Mouse (Mus musculus) CH12.LX (cell line): ENCODE measurements around the gene Pde4dip. TPM values are rescaled to one million over a fixed set of nuclear protein-coding genes. Genes with fewer than 3 reads are reported as not detected.

ENCODE experiments used
- DNase-seq: peaks from one replicate; pipeline ENCODE4 v3.0.0-alpha.2; 2013; ENCODE audit errors: extremely low read depth
- H3K27ac ChIP-seq: 2 replicates; pipeline ENCODE4 v1.5.1; 2012; ENCODE audit warnings: low read depth, mild to moderate bottlenecking, control low read depth, moderate library complexity; ENCODE audit not compliant: insufficient read depth
- H3K27me3 ChIP-seq: replicated peaks from 2 replicates; pipeline ENCODE3; 2012; ENCODE audit warnings: inconsistent platforms
- H3K36me3 ChIP-seq, 2 experiments: replicated peaks in 1 of 2; 2 replicates each; pipeline versions ENCODE3 to v1.6.1; 2012; ENCODE audit warnings: inconsistent platforms in 1 of 2, low read length in 1 of 2, mild to moderate bottlenecking in 1 of 2, mixed read lengths in 1 of 2, moderate library complexity in 1 of 2; ENCODE audit not compliant: control insufficient read depth in 1 of 2, insufficient read depth in 1 of 2
- H3K4me1 ChIP-seq, 2 experiments: 2 replicates each; pipeline ENCODE4 v1.6.1; 2012; ENCODE audit warnings: inconsistent platforms in 1 of 2, moderate library complexity in 1 of 2; ENCODE audit not compliant: insufficient read depth in 2 of 2, control insufficient read depth in 1 of 2
- H3K4me2 ChIP-seq: 2 replicates; pipeline ENCODE4 v1.6.1; 2012; ENCODE audit warnings: low read depth, mild to moderate bottlenecking, control low read depth; ENCODE audit not compliant: poor library complexity, insufficient read depth, severe bottlenecking
- H3K4me3 ChIP-seq, 3 experiments: fragments of 150-350 bp in 1 of 3; sonication (generic) in 1 of 3; replicated peaks in 1 of 3; 2 replicates each; pipeline versions ENCODE3 to v1.5.1; 2011 to 2012; ENCODE audit warnings: low read depth in 2 of 3, low read length in 2 of 3, mild to moderate bottlenecking in 2 of 3, moderate library complexity in 2 of 3, control low read depth in 1 of 3, improper control_type of control experiment in 1 of 3, inconsistent platforms in 1 of 3, mixed read lengths in 1 of 3; ENCODE audit not compliant: poor library complexity in 1 of 3
- H3K79me2 ChIP-seq: replicated peaks from 2 replicates; pipeline ENCODE4 v1.6.1; 2012; ENCODE audit warnings: mild to moderate bottlenecking, moderate library complexity; ENCODE audit not compliant: control insufficient read depth, poor library complexity, insufficient read depth, severe bottlenecking; ENCODE audit errors: extremely low read depth
- H3K9ac ChIP-seq: 2 replicates; pipeline ENCODE4 v1.6.1; 2012; ENCODE audit warnings: low read depth, mild to moderate bottlenecking, control low read depth, moderate library complexity; ENCODE audit not compliant: insufficient read depth
- H3K9me3 ChIP-seq: replicated peaks from 2 replicates; pipeline ENCODE3; 2012; ENCODE audit warnings: low read length, inconsistent platforms, mixed read lengths
- CHD2 ChIP-seq: IDR thresholded peaks from 2 replicates; pipeline ENCODE4 v1.6.1; 2011; ENCODE audit warnings: low read length, improper control_type of control experiment
- CTCF ChIP-seq, 2 experiments: IDR thresholded peaks in 1 of 2; conservative IDR thresholded peaks in 1 of 2; 2 replicates each; pipeline ENCODE4 v1.5.1; 2011 to 2012; ENCODE audit warnings: low read depth in 2 of 2, low read length in 2 of 2, improper control_type of control experiment in 1 of 2, inconsistent platforms in 1 of 2, mild to moderate bottlenecking in 1 of 2, moderate library complexity in 1 of 2
- GABPA ChIP-seq: IDR thresholded peaks from 2 replicates; pipeline ENCODE4 v1.6.1; 2012; ENCODE audit warnings: low read depth, low read length, improper control_type of control experiment, inconsistent platforms; ENCODE audit not compliant: insufficient replicate concordance
- HCFC1 ChIP-seq: IDR thresholded peaks from 2 replicates; pipeline ENCODE4 v1.6.1; 2012; ENCODE audit warnings: low read depth, mild to moderate bottlenecking, inconsistent platforms, low read length, improper control_type of control experiment
- IRF4 ChIP-seq: IDR thresholded peaks from 2 replicates; pipeline ENCODE4 v1.6.1; 2014; ENCODE audit warnings: low read depth, mild to moderate bottlenecking, inconsistent platforms, low read length, improper control_type of control experiment
- JUND ChIP-seq: conservative IDR thresholded peaks from 2 replicates; pipeline ENCODE4 v1.6.1; 2011; ENCODE audit warnings: low read depth, low read length, improper control_type of control experiment
- KAT2A ChIP-seq: IDR thresholded peaks from 2 replicates; pipeline ENCODE4 v1.6.1; 2012; ENCODE audit warnings: low read length, improper control_type of control experiment, inconsistent platforms; ENCODE audit not compliant: insufficient replicate concordance
- MAFK ChIP-seq: IDR thresholded peaks from 2 replicates; pipeline ENCODE4 v1.6.1; 2011; ENCODE audit warnings: low read length, improper control_type of control experiment; ENCODE audit not compliant: insufficient replicate concordance
- MEF2A ChIP-seq: IDR thresholded peaks from 2 replicates; pipeline ENCODE4 v1.6.1; 2014; ENCODE audit warnings: low read depth, mild to moderate bottlenecking, inconsistent platforms, low read length, improper control_type of control experiment, borderline replicate concordance
- NELFE ChIP-seq: IDR thresholded peaks from 2 replicates; pipeline ENCODE4 v1.6.1; 2011; ENCODE audit warnings: low read depth, low read length, improper control_type of control experiment
- NRF1 ChIP-seq: IDR thresholded peaks from 2 replicates; pipeline ENCODE4 v1.6.1; 2014; ENCODE audit warnings: low read depth, mild to moderate bottlenecking, inconsistent platforms, low read length, improper control_type of control experiment, moderate library complexity
- TCF12 ChIP-seq: IDR thresholded peaks from 2 replicates; pipeline ENCODE4 v1.6.1; 2014; ENCODE audit warnings: low read depth, mild to moderate bottlenecking, inconsistent platforms, low read length, improper control_type of control experiment
- UBTF ChIP-seq: IDR thresholded peaks from 2 replicates; pipeline ENCODE4 v1.6.1; 2012; ENCODE audit warnings: low read depth, mild to moderate bottlenecking, inconsistent platforms, low read length, improper control_type of control experiment, moderate library complexity
- USF1 ChIP-seq: IDR thresholded peaks from 2 replicates; pipeline ENCODE4 v1.6.1; 2014; ENCODE audit warnings: low read depth, mild to moderate bottlenecking, inconsistent platforms, low read length, improper control_type of control experiment
- ZMIZ1 ChIP-seq: IDR thresholded peaks from 2 replicates; pipeline ENCODE4 v1.6.1; 2012; ENCODE audit warnings: low read depth, mild to moderate bottlenecking, inconsistent platforms, low read length, improper control_type of control experiment
- dilution Hi-C: fragments of 300-500 bp; cut with MboI; formaldehyde crosslinking; loops from 2 replicates; pipeline ENCODE4 v1.14.3; 2020; ENCODE audit warnings: low sequenced_read_pairs; ENCODE audit not compliant: extremely low pct_unique_long_range_greater_than_20kb, extremely low pct_ligation_motif_present
- in situ Hi-C: fragments of 300-500 bp; cut with MboI; formaldehyde crosslinking; loops from 3 replicates; pipeline ENCODE4 v1.14.3; 2019; ENCODE audit warnings: low sequenced_read_pairs, low pct_ligation_motif_present, low pct_unique_long_range_greater_than_20kb, mixed read lengths
- polyA plus RNA-seq: library from polyadenylated mRNA; unstranded; fragments of >175 nt; gene quantifications from 2 replicates; pipeline ENCODE4 v1.2.1, GENCODE M21; 2012; ENCODE audit warnings: low read depth; ENCODE audit not compliant: insufficient read length
- total RNA-seq, 2 experiments: library from RNA; depleted of rRNA; stranded (reverse); fragments of 300-350 nt in 1 of 2; fragments of >200 nt in 1 of 2; gene quantifications; 2 replicates each; pipeline ENCODE4 v1.2.3; 2012 to 2014

The Pde4dip gene
- total and polyA plus RNA-seq, 3 experiments: 12.4 to 21.7 (median 15.2) TPM

- no peaks in the 10 kb centered on the region for H3K27me3 ChIP-seq
- H3K9ac ChIP-seq: no peak overlapping the region
- no peak for TF ChIP-seq USF1
- H3K4me1 ChIP-seq: peaks cover 0 to 9% of the 10 kb centered on the region in 2 experiments; a peak in 1 of 4 replicates
- H3K4me2 ChIP-seq: no peak overlapping the region
- no peaks in the 10 kb centered on the region for H3K9me3 ChIP-seq
- H3K36me3 ChIP-seq: peaks cover 48 to 86% of the 10 kb centered on the region in 2 experiments
- no peak overlapping the region for H3K4me3 ChIP-seq
- in situ Hi-C loops: loop anchor here (25.0 kb wide), 1 partner anchor 580 kb away; the partner anchor contains the start of gene Phgdh
- dilution Hi-C loops: no loop called here
- no peaks in the 10 kb centered on the region for H3K79me2 ChIP-seq
- H3K27ac ChIP-seq: no peak overlapping the region; the same call in 1 of the 2 replicates
- DNase-seq: no peak
Observed at GRCm38 (mm10) chr3:97757501-97757900, 131.0 kb downstream of the Pde4dip start.

- in situ Hi-C loops (loop anchor here (25.0 kb wide), 1 partner anchor 581 kb away; the partner anchor contains the start of gene Phgdh), dilution Hi-C loops (no loop called here)
- Histone ChIP-seq H3K36me3 (peaks cover 58 to 87% of the 10 kb centered on the region in 2 experiments), H3K9me3 (no peaks in the 10 kb centered on the region), H3K4me1 (no peaks in the 10 kb centered on the region), H3K27me3 (no peaks in the 10 kb centered on the region), H3K4me3 (no peak overlapping the region), H3K27ac (no peak overlapping the region), H3K79me2 (no peaks in the 10 kb centered on the region), H3K9ac (no peak overlapping the region), H3K4me2 (no peak overlapping the region)
- no peak for TF ChIP-seq TCF12
- TF ChIP-seq KAT2A: no peak
- TF ChIP-seq CTCF (conservative IDR thresholded peaks at IDR 0.05 in 1 of 2, IDR thresholded peaks at IDR 0.05 in 1 of 2; ENCODE audit: low read depth in 2 of 2, low read length in 2 of 2): no peak
- TF ChIP-seq JUND: no peak
- no peak for TF ChIP-seq CHD2
- no peak for TF ChIP-seq USF1
- no peak for TF ChIP-seq GABPA
- no peak for DNase-seq
Observed at GRCm38 (mm10) chr3:97756283-97757074, 132.0 kb downstream of the Pde4dip start.

GRCm38 (mm10) chr3:97755411-97755810 is 133.1 kb downstream of the Pde4dip start:
- no peak overlapping the region for H3K4me3 ChIP-seq
- DNase-seq: no peak
- H3K79me2 ChIP-seq: no peaks in the 10 kb centered on the region
- peaks cover 65 to 91% of the 10 kb centered on the region in 2 experiments for H3K36me3 ChIP-seq
- TF ChIP-seq NRF1: no peak
- no peak for TF ChIP-seq IRF4
- no peak for TF ChIP-seq NELFE
- TF ChIP-seq MEF2A: no peak
- no peak for TF ChIP-seq USF1
- TF ChIP-seq ZMIZ1: no peak
- TF ChIP-seq UBTF: no peak
- no peak for TF ChIP-seq HCFC1
- TF ChIP-seq CTCF (conservative IDR thresholded peaks at IDR 0.05 in 1 of 2, IDR thresholded peaks at IDR 0.05 in 1 of 2; ENCODE audit: low read depth in 2 of 2, low read length in 2 of 2): no peak
- TF ChIP-seq MAFK: no peak
- in situ Hi-C loops (loop anchor here (25.0 kb wide), 1 partner anchor 582 kb away; the partner anchor contains the start of gene Phgdh), dilution Hi-C loops (no loop called here)
- no peaks in the 10 kb centered on the region for H3K27me3 ChIP-seq
- no peaks in the 10 kb centered on the region for H3K9me3 ChIP-seq
- no peaks in the 10 kb centered on the region for H3K4me1 ChIP-seq
- no peak overlapping the region for H3K4me2 ChIP-seq
- no peak overlapping the region for H3K27ac ChIP-seq
- H3K9ac ChIP-seq: no peak overlapping the region
